Mouse (Mus musculus) Patski (cell line): Measurements from ENCODE around the gene Spsb4. TPM values are rescaled to one million over a fixed set of nuclear protein-coding genes. Genes with fewer than 3 reads are reported as not detected.

Experiments
- ATAC-seq: fragments of 100-300 bp; one replicate; pipeline ENCODE4 v1.8.0; 2021
- CTCF ChIA-PET: fragments of 350-600 bp; sonication (Branson Sonifier 250); formaldehyde crosslinking; loops from one replicate; lab custom pipeline; 2022; ENCODE audit warnings: inconsistent platforms; lab: Charles Lee
- POLR2A ChIA-PET: fragments of 350-600 bp; sonication (Branson Sonifier 250); formaldehyde crosslinking; loops from one replicate; lab custom pipeline; 2022; ENCODE audit warnings: antibody characterized with exemption, inconsistent platforms; lab: Charles Lee
- DNase-seq: peaks from one replicate; pipeline ENCODE4 v3.0.0-alpha.2; 2011; ENCODE audit warnings: low read depth, low spot score
- H3K27me3 ChIP-seq: fragments of 371-371 bp; one replicate; pipeline ENCODE4 v1.5.1; 2021
- CTCF ChIP-seq: fragments of 100-300 bp; IDR thresholded peaks from one replicate; pipeline ENCODE4 v1.5.1; 2021
- in situ Hi-C: fragments of 300-500 bp; cut with MboI; formaldehyde crosslinking; loops from 3 replicates; pipeline ENCODE4 v1.11.1; 2018; ENCODE audit warnings: low pct_unique_long_range_greater_than_20kb, mixed read lengths
- polyA plus RNA-seq: library from polyadenylated mRNA; unstranded; gene quantifications from one replicate; pipeline ENCODE4 v1.2.3, GENCODE M21; 2021

The Spsb4 gene
- polyA plus RNA-seq, 1 experiment from 2014 or later = 19.0 TPM

- no peak for TF ChIP-seq CTCF
- ATAC-seq = no peak
- POLR2A ChIA-PET = no interaction called here
Observed at GRCm38 (mm10) chr9:96981836-96982235, 36.8 kb downstream of the Spsb4 start.

DNA sequence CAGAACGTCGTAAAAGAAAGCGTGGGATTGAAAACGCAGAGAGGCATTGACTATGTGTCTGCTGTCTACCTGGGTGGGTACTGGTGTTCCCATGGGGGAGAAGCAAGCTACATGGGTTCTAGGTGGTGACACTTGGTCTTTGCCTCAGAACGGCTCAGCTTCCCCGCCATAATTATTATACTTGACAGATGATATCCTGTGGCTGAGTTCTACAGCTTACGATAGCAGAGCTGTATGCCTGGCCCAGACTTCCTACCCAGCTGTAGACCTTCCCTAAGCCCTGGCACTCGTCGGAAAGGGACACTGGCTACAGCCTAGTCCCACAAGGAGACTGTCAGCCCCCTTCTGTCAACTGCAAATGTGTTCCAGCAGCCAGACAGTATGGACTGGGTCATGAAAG, 37.5 kb downstream of the Spsb4 start:
- in situ Hi-C loops = no loop called here

More at GRCm38 (mm10) chr9:96981836-96982235, 36.8 kb downstream of the Spsb4 start:
- in situ Hi-C loops = no loop called here
- H3K27me3 ChIP-seq = no peaks in the 10 kb centered on the region
- CTCF ChIA-PET = interaction anchor here (1.0 kb wide), 1 partner anchor 9 kb away, joined by 3 read pairs; no protein-coding TSS in a partner anchor
- no peak for DNase-seq

GRCm38 (mm10) chr9:96980037-96980997, 38.3 kb downstream of the Spsb4 start:
- in situ Hi-C loops = no loop called here
- H3K27me3 ChIP-seq = no peaks in the 10 kb centered on the region
- ChIA-PET POLR2A (no interaction called here), CTCF (interaction anchor here (1.1 to 1.3 kb wide), 2 partner anchors 36 to 38 kb away, joined by 3 read pairs; partner anchors contain the start of gene Spsb4)
- DNase-seq (no peak), ATAC-seq (no peak)
- no peak for TF ChIP-seq CTCF

More for the DNA sequence above, 37.5 kb downstream of the Spsb4 start:
- ATAC-seq (no peak), DNase-seq (no peak)
- ChIA-PET CTCF (interaction anchor here (1.0 to 1.3 kb wide), 2 partner anchors 9 to 35 kb away, joined by 3 read pairs; no protein-coding TSS in a partner anchor), POLR2A (no interaction called here)
- TF ChIP-seq CTCF = no peak
- H3K27me3 ChIP-seq = no peaks in the 10 kb centered on the region

GRCm38 (mm10) chr9:96979417-96980030, 39.1 kb downstream of the Spsb4 start:
- no peak for TF ChIP-seq CTCF
- no peak for ATAC-seq
- POLR2A ChIA-PET = no interaction called here

DNA sequence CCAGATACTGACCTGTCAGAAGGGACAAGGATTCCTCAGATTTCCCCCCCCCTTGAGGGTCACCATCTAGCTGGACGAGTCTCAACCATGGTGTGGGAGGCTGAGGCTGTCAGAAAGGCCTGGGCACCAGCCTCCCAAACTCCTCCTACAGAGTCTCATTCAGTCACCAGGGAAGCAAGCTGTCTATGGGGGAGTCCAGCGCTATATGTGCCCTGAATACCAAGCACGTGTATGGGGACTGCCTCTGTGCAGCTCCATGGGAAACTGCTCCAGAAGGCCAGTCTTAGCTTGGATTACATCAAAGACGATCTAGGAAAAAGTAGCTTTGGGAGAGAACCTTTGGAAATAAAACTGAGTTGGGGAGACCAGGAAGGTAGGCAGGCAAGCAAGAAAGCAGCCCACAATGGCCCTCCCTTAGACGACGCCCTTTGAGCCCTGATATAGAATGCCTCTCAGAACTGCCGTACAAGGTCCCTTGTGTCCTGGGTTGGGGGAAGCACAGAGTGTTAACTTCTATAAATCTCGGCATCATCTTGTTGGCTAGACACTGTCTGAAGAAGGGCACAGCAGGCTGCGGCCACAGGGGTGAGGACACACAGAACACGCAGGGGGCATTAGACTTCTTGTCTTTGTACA, 40.4 kb downstream of the Spsb4 start:
- DNase-seq (no peak), ATAC-seq (no peak)
- CTCF ChIA-PET = interaction anchor here (1.4 kb wide), 1 partner anchor 16 kb away, joined by 4 read pairs; no protein-coding TSS in a partner anchor
- POLR2A ChIA-PET = interaction anchor here (0.6 to 0.9 kb wide), 3 partner anchors 43 to 52 kb away, joined by 3 to 4 read pairs (median 4); no protein-coding TSS in a partner anchor
- no peaks in the 10 kb centered on the region for H3K27me3 ChIP-seq
- in situ Hi-C loops = no loop called here
- TF ChIP-seq CTCF = no peak

More at GRCm38 (mm10) chr9:96979417-96980030, 39.1 kb downstream of the Spsb4 start:
- DNase-seq = no peak
- no peaks in the 10 kb centered on the region for H3K27me3 ChIP-seq
- in situ Hi-C loops = no loop called here
- CTCF ChIA-PET = interaction anchor here (1.1 to 1.4 kb wide), 2 partner anchors 18 to 39 kb away, joined by 3 to 4 read pairs; partner anchors contain the start of gene Spsb4

DNA sequence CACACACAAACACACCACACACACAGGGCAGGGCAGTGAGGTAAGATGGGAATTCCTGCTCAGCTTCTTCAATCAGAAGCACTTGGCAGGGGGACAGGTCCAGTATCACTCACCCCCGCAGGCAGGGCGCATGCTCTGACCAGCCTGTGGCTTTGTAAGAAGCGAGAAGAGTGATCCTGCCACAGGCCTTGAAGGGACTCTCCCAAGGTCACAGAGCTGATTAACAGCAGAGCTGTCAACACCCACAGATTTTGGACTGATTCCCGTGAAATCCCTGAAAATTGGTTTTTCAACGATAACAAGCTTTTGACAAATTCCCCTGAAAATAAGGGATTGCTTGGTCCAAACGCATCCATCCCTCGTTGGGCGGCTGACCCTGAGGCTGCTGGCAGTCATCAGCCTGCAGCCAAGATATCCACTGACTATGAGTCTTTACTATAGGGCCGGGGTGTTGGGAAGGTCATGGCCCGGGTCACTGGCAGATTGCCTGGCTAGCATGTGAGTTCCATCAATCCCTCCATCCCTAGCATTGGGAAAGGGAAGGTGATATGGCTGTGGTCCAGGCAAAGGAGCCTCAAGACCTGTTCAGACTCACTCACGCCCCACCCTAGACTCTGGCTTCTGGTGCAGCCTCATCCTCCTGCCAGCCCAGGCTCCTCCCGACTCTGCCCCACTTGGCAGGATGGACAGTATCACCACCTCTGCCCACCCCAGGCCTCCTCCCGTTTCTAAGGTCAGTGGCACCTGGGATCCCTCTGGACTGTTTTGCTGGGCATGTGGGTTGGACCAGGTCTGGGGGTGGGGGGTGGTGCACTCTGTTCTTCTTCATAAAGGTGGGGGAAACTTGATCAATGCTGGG, 41.1 kb downstream of the Spsb4 start:
- H3K27me3 ChIP-seq = no peaks in the 10 kb centered on the region
- TF ChIP-seq CTCF = no peak
- DNase-seq (no peak), ATAC-seq (peak; percentile 57)
- in situ Hi-C loops = no loop called here
- CTCF ChIA-PET = no interaction called here
- POLR2A ChIA-PET = interaction anchor here (0.9 kb wide), 1 partner anchor 43 kb away, joined by 4 read pairs; no protein-coding TSS in a partner anchor

DNA sequence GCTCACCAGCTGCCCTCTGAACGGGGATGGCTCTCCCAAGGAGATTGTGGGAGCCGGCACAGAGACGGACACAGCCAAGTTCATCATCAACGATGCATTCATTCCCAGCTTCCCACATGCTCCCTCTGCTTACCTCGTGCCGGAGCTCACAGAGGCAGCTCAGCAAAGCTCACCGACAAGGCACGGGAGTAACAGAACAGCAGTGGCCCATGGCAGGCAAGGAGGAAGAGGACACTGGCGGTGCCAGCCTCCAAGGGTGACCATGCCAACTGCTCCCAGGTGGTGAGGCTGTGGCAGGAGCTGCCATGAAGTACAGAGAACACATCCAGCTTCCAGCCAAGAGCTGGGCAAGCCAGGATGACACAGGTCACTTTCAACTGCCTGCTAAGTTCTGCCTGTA, 45.6 kb downstream of the Spsb4 start:
- DNase-seq = no peak
- in situ Hi-C loops = loop anchor here (25.0 kb wide), 1 partner anchor 1314 kb away; the partner anchor contains the start of gene Nmnat3
- TF ChIP-seq CTCF = no peak
- ChIA-PET CTCF (interaction anchor here (0.9 to 1.6 kb wide), 4 partner anchors 8 to 189 kb away, joined by 3 to 4 read pairs (median 3); no protein-coding TSS in a partner anchor), POLR2A (interaction anchor here (1.5 kb wide), 1 partner anchor 10 kb away, joined by 3 read pairs; no protein-coding TSS in a partner anchor)
- no peak for ATAC-seq
- H3K27me3 ChIP-seq = no peaks in the 10 kb centered on the region

DNA sequence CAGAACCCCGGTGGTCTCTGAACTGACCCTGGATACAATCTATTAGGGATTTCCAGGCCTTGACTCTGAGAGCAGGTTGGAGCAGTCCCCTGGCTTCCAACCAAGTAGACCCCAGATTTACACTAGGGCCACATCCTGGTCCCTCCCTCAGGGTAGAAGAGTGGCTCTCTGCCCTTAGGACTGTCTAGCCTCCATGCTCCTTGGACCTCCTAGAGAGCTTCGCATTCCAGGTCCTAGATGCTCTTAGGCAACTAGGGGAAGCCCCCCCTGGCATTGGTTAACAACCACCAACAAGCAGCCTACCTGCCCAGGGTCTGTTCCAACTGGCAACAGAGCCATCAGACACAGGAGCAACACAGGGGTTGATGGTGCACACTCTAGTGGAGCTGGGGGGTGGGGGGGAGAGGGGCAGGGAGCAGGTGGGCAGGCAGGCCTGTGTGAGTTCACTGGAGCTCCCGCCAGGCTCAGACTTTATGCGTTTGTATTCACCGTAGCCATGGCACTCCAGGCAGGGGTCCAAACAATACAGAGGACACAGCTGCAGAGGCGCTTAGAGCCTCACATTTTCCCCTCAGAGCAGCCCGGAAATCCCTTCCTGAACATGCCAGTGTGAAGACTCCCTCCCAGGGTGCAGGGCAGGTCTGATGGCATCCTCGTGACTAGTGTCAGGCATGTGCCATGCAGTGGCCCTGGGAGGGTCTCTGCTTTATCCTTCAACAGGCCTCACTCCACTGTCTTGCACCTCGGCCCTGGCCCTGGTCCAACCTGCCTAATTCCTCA, 46.8 kb downstream of the Spsb4 start:
- no peak for TF ChIP-seq CTCF
- DNase-seq (no peak), ATAC-seq (peak; percentile 61)
- in situ Hi-C loops = loop anchor here (25.0 kb wide), 1 partner anchor 1315 kb away; the partner anchor contains the start of gene Nmnat3
- ChIA-PET POLR2A (interaction anchor here (1.5 kb wide), 1 partner anchor 8 kb away, joined by 3 read pairs; no protein-coding TSS in a partner anchor), CTCF (interaction anchor here (1.0 to 1.5 kb wide), 4 partner anchors 10 to 21 kb away, joined by 3 to 5 read pairs (median 4); no protein-coding TSS in a partner anchor)
- no peaks in the 10 kb centered on the region for H3K27me3 ChIP-seq
